Mouse (Mus musculus): ENCODE results near the gene Lamc2.

The Lamc2 gene

GRCm38 (mm10) chr1:153185828-153186803 lies at the start of gene Lamc2:
TSS of gene Lamc2 (minus strand) at chr1:153186447.
- DNase-seq (ENCODE audit: low read depth, low spot score): peak; percentile 83

- no peak for DNase-seq (ENCODE audit: low read depth, low spot score)
These were observed 49.3 kb upstream of the Lamc2 start for GRCm38 (mm10) chr1:153235576-153235975.

- DNase-seq (ENCODE audit: low read depth, low spot score): no peak
These were observed 45.4 kb upstream of the Lamc2 start for GRCm38 (mm10) chr1:153231681-153232080.

- DNase-seq (ENCODE audit: low read depth, low spot score): no peak
These were observed 41.7 kb upstream of the Lamc2 start for GRCm38 (mm10) chr1:153227916-153228315.

GRCm38 (mm10) chr1:153227096-153227495 lies 40.8 kb upstream of the Lamc2 start:
- DNase-seq (ENCODE audit: low read depth, low spot score): peak; percentile 90

- DNase-seq (ENCODE audit: low read depth, low spot score): no peak
These were observed 39.8 kb upstream of the Lamc2 start for GRCm38 (mm10) chr1:153225786-153226725.

GRCm38 (mm10) chr1:153224331-153224730 lies 38.1 kb upstream of the Lamc2 start:
- no peak for DNase-seq (ENCODE audit: low read depth, low spot score)

GRCm38 (mm10) chr1:153219376-153219775 lies 33.1 kb upstream of the Lamc2 start:
- DNase-seq (ENCODE audit: low read depth, low spot score): peak; percentile 66

- peak; percentile 66 for DNase-seq (ENCODE audit: low read depth, low spot score)
These were observed 30.3 kb upstream of the Lamc2 start for GRCm38 (mm10) chr1:153216516-153216915.

- peak; percentile 34 for DNase-seq (ENCODE audit: low read depth, low spot score)
These were observed 29.4 kb upstream of the Lamc2 start for GRCm38 (mm10) chr1:153215676-153216075.

GRCm38 (mm10) chr1:153210992-153211391 lies 24.7 kb upstream of the Lamc2 start:
- no peak for DNase-seq (ENCODE audit: low read depth, low spot score)

GRCm38 (mm10) chr1:153210198-153210597 lies 24.0 kb upstream of the Lamc2 start:
- no peak for DNase-seq (ENCODE audit: low read depth, low spot score)

GRCm38 (mm10) chr1:153202195-153202594 lies 15.9 kb upstream of the Lamc2 start:
- DNase-seq (ENCODE audit: low read depth, low spot score): peak; percentile 42

GRCm38 (mm10) chr1:153201448-153201847 lies 15.2 kb upstream of the Lamc2 start:
- DNase-seq (ENCODE audit: low read depth, low spot score): no peak

- no peak for DNase-seq (ENCODE audit: low read depth, low spot score)
These were observed 11.1 kb upstream of the Lamc2 start for GRCm38 (mm10) chr1:153197316-153197850.

- DNase-seq (ENCODE audit: low read depth, low spot score): no peak
These were observed 6.7 kb upstream of the Lamc2 start for GRCm38 (mm10) chr1:153192945-153193344.

- no peak for DNase-seq (ENCODE audit: low read depth, low spot score)
These were observed 6.1 kb upstream of the Lamc2 start for GRCm38 (mm10) chr1:153192379-153192778.

- peak; percentile 75 for DNase-seq (ENCODE audit: low read depth, low spot score)
These were observed 5.7 kb upstream of the Lamc2 start for GRCm38 (mm10) chr1:153191943-153192329.

- peak; percentile 79 for DNase-seq (ENCODE audit: low read depth, low spot score)
These were observed 5.1 kb upstream of the Lamc2 start for GRCm38 (mm10) chr1:153191237-153191942.

GRCm38 (mm10) chr1:153188081-153188480 lies 1.8 kb upstream of the Lamc2 start:
- DNase-seq (ENCODE audit: low read depth, low spot score): no peak
